Mouse (Mus musculus): ENCODE data around the gene Meis1.

DNA sequence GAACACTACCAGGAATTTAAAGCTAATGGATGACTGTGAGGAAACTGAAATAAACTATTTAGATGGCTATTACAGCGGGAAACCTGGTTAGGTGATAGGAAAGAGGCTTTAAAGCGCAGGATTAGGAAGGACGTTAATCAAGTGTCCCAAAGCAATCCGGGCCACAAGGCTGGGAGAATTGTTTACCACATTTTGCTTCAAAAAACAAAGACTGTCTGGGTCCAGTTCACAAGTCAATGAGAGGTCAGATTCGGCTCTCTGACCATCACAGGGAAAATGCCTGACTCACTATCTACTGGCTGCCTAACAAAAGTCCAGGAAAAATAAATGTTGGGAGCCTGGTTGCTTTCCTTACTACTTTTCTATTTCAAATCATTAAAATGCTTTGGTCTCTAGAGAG, 4.6 kb upstream of the Meis1 start:
- no peak for TF ChIP-seq CTCF (IDR thresholded peaks at IDR 0.05; ENCODE audit: insufficient read depth, low read depth, low read length)
- no peak for TF ChIP-seq POLR2A (IDR thresholded peaks at IDR 0.05; ENCODE audit: insufficient read depth, low read depth, low read length)
